15 mouse cellular contexts compared by ENCODE assay signal in genomic region chr5:4657982-4658381, GRCm38 (mm10).
"Had no signal": no experiment of that assay in that cellular context is flagged by ENCODE, and none has a peak within 500 bp of the region (broad histone marks: within the 10 kb centered on the region; RNA-seq: fewer than 3 reads in every experiment).

No protein-coding gene starts in this region.

- H3K4me1 ChIP-seq: liver, embryonic 12.5 days; midbrain, embryonic 10.5 days; stomach, embryonic 15.5 days had no signal

- H3K4me3 ChIP-seq: left cerebral cortex, adult 2 months; limb, embryonic 15.5 days; liver, embryonic 12.5 days; midbrain, embryonic 10.5 days; myocyte; neural tube, embryonic 15.5 days; stomach, embryonic 15.5 days had no signal

- H3K9me3 ChIP-seq: limb, embryonic 15.5 days; liver, embryonic 12.5 days had no signal

- H3K27me3 ChIP-seq: limb, embryonic 15.5 days; liver, embryonic 12.5 days; neural tube, embryonic 15.5 days; stomach, embryonic 15.5 days had no signal

- H3K9ac ChIP-seq: limb, embryonic 15.5 days; liver, embryonic 12.5 days; neural tube, embryonic 15.5 days; stomach, embryonic 15.5 days had no signal

- H3K4me2 ChIP-seq: limb, embryonic 15.5 days; liver, embryonic 12.5 days; neural tube, embryonic 15.5 days; stomach, embryonic 15.5 days had no signal

- H3K27ac ChIP-seq: left cerebral cortex, adult 2 months; limb, embryonic 15.5 days; liver, embryonic 12.5 days; midbrain, embryonic 10.5 days; neural tube, embryonic 15.5 days; stomach, embryonic 15.5 days had no signal

- H3K36me3 ChIP-seq: limb, embryonic 15.5 days; liver, embryonic 12.5 days; midbrain, embryonic 10.5 days; neural tube, embryonic 15.5 days; stomach, embryonic 15.5 days had no signal

- ATAC-seq: intestine, postnatal 0 days; liver, embryonic 12.5 days had no signal

- DNase-seq: kidney, adult 8-10 months; kidney, postnatal 25 days; midbrain, embryonic 14.5 days; right cerebral cortex, postnatal 4 days; spleen, adult 18-20 months; thymus, adult 2 months; thymus, postnatal 36 days had no signal
